Mouse (Mus musculus) CD4-positive helper T cell, adult 2 months (primary cell): ENCODE data around the gene Tigd3.
"Not testable (repeated sequence)": the region's sequence is repeated elsewhere in the genome, so short reads cannot be mapped to it uniquely, and the experiment has no call there.

Source experiments
- DNase-seq: peaks from one replicate; pipeline ENCODE4 v3.0.0-alpha.2; 2012; ENCODE audit warnings: low read depth, missing footprints, low spot score

The Tigd3 gene

DNA sequence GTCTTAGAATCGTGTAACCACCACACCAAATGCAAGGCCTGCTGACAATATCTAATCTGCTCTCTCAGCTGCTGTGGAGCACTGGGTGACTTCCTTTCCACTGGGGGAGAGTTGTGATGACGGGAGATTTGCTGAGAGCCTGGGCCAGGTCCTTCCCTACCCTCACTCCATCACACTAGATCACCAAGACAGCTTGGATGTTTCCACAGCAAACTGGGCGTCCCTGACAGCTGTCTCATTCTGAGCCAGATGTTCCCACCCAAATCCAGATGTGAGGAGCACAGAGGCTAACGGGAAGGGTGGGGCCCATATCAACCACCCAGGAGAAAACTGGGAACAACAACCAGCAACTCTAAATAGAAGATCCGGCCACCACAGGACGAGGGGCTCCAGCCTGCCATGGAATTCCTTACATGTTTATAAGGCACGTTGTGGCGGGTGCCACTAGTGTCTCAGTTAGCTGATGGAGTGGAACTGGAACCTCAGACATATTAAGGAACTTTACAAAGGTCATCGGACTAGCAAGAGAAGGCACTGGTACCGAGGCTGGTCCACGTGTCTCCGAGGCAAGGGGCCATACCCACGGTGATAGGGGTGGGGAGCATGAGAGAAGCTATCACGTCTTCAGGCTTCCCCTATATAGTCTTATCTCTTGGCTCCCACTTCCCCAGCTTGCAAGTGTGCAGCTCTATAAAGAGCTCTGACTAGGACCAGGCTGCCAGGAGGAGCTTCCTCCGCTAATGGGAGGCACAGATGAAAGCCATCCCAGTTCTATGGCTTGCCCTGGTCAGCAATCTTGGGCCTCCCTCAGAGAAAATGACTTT, 28.4 kb upstream of the Tigd3 start:
- no peak for DNase-seq

DNA sequence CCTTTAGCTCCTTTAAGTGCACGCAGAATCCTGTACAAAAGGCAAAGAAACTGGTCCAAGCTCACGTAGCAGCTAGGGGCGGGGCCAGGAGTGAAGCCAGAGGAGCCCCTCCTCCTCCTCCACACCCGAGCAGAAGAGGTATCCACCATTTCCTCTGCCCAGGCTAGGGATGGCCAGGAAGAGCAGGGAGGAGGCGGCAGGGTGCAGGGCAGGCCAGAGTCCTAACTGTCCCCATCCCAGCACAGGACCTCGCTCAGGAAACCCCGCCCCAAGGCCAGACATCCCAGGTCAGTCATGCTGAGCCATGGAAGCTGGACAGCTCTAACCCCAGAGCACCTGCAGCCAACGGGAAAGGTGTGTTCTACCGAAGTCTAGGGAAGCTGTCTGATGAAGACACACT, 27.8 kb upstream of the Tigd3 start:
- no peak for DNase-seq

DNA sequence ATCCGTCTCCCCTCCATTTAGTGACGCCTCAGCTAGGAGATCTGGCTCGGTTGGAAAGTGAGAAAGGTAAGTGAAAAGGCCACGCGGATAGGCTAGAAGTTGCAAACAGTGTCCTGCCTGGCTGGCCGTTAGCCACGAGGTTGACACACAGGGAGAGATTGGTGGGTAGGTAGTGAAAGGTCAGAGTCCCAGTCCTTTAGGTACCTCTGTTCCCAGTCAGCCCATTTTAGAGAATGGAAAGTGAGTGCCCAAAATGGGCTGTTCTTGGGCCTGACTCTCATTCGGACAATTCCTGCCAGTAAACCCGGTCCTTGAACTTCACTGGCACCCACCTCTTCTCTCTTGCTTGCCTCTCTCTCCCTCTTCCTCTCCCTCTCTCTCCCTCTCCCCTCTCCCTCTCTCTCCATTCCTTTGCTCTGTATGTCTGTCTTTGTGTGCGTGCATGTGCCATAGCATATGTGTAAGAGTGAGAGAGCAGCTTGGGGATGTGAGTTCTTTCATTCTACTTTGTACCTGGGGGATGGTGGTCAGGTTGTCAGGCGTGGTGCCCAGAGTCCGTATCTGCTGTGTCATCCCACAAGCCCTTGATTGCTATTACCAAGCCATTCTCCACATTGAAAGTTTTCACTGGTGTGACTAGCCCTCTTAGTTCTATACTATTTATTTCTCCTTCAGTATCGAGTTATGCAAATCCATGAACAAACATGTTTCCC, 19.2 kb upstream of the Tigd3 start, which contains the start of gene Dpf2:
Gene Dpf2, minus strand, starts transcription at position 4 of the 713 bp plus-strand sequence.
- no peak for DNase-seq

DNA sequence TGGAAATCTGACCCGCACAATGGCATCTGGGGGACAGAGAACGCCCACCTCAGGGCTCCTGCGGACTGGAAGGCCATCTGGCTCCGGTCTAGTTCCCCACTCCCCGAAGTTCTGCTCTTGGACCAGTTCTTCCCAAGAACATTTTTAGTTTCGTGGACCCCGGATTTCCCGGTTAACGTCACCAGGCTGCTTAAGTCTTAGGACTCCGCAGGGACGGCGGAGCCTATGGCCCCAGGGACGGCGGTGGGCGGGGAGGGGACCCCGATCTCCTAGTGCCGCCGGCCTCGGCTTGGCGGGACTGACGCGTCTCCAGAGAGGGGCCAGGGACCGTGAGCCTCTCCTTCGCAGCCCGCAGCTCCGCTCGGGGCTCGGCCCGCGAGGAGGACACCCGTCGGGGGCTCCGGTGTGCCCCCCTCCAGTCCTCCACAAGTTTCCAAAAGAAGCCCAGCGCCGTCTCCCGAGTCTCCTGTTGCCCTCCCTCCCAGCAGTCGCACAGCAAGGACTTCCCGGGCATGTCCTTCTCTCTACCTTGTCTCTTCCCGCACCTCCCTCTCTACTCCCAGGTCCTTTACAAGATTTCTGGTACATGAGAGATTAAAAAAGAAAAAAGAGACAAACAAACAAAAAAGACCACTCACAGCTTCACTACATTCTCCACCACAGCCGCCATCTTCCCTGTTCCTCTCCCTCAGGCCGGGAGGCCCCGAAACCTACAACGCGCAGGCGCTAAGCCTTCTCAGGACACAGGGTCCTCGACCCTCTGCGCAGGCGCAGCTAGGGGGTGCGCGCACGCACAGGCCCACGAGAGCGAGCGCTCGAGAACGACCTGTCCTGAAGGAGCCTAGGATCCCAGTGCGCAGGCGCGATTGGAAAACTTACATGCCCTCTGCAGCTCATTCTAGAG, 18.4 kb upstream of the Tigd3 start:
- peak; percentile 99 for DNase-seq

DNA sequence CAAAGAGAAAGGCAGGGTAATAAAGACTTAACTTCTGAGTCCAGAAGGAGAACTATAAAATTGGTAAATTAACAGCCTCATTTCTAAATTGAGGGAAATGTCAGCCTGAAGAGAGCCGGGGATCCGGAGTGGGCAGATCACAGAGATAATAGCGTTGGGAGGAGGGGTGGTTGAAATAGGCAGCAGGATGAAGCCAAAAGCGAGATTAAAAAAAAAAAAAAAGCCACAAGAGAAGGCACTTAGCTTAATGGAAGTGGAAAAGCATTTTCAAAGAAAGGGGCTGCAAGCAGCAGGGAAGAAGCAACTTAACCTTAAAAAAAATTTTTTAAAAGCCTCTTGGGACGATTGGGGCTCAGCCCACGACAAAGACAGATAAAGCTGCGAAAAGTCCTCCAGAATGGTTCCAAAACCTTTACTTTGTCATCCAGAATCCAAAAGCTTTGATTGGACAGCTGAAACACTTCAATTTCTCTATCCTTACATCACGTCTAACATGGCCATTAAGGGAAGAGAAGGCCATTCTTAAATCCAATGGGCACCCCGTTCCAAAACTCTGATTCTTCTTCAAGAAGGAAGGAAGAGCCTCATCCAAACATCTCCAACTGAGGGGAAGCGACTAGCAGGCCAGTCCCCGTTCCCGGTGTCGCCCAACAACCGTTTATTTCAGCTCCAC, 17.6 kb upstream of the Tigd3 start:
- DNase-seq = peak; percentile 49

DNA sequence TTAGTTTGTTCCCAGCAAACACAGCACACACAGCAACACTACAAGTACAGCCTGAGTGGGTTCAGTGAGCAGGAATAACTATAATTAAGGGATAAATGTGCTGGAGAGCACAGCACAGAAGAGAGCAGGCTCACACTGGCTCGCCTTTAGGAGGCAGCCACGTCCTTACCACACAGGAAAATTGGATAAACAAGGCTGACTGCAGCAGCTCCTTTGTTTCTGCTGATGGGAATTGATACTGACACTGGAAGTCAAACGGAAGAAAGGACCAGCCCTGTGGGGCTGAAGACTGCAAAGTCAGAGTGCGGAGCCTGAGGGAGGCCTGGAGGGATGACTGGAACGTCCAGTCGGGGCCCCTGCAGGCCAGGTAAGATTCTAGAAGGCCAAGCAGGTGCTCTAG, 16.3 kb upstream of the Tigd3 start:
- DNase-seq = no peak

DNA sequence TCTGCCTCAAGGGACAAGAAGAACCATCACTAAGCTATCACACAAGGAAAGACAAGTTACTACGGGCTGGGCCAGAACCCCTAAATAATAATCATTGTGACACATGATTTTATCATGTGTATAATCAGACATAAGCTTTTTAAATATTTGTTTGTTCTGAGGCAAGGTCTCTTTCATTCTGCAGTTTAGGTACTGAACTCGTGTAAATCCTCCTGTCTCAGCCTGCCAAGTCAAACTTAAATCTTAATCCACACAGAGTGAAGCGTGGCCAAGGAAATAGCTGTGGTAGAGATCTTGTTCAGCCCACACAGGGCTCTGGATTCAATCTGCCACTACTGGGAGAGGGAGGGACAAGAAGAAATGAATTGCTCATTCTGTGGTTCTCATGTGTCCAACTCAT, 13.3 kb upstream of the Tigd3 start:
- DNase-seq = no peak

DNA sequence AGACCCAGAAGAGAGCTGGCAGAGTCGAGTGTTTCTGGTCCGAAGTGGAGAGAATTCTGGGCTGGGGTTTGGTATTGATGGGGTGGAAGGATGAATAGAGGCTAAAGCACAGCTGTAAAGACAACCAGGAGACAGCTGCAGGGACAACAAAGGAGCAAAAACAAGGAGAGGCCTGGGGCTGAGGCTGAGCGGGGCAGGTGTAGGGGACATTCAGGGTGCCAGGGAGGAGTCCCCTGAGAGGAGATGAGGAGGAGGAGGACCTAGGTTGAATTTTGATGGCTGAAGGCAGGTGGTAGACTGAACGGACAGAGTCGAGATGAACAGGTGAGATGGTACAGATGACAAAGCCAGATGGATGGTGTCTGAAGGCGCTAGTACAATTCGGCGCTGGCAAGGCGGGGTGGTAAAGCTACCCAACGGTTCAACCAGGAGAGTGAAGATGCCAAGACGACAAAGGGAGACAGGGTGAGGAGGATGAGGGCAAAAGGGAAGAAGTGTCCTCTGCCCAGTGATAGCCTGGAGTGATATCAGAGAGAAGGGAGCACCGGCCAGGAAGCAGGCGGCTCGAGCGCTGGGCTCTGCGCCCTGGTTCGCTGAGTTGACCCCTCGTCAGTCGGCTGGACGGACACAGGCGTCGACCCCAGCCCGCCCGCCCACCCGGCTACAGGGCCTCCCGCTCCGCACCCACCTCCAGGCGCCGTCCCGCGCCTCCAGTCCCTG, 507 bp downstream of the Tigd3 start:
- no peak for DNase-seq

DNA sequence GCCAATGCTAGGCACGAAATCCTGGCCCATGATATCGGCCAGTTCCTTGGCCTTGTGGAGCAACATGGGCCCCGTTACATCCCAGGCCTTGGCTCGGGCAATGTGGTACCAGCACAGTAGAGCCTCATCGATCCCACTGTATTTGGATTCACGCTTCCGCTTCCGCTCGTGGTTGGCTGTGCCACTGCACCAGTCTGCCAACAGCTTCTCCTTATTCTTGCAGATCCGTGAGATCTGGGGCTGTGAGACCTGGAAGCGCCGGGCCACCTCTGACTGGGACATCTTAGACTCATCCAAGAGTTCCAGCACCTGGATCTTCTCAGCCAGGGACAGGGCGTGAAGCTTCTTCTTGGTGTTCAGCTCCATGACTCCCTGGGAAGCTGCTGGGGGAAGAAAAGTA, 1.2 kb downstream of the Tigd3 start:
- DNase-seq = no peak

DNA sequence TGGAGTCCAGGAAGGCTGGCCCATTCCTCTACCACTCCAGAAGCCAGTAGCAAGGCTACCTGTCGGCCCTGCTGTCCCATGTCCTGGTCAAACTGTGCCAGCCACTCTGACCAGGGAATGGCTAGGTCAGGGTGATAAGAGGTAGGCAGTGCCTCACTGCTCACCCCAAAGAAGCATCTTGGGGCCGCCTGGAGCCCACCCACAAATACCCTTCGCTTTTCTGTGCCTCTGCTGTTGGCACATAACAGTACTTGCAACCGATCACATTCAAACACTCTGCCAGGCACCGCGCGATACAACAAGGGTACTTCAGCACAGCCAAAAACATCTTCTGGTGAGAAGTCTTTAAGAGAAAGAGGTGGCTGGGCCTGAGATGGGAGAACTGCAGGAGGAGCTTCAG, 1.7 kb downstream of the Tigd3 start:
- DNase-seq = no peak

DNA sequence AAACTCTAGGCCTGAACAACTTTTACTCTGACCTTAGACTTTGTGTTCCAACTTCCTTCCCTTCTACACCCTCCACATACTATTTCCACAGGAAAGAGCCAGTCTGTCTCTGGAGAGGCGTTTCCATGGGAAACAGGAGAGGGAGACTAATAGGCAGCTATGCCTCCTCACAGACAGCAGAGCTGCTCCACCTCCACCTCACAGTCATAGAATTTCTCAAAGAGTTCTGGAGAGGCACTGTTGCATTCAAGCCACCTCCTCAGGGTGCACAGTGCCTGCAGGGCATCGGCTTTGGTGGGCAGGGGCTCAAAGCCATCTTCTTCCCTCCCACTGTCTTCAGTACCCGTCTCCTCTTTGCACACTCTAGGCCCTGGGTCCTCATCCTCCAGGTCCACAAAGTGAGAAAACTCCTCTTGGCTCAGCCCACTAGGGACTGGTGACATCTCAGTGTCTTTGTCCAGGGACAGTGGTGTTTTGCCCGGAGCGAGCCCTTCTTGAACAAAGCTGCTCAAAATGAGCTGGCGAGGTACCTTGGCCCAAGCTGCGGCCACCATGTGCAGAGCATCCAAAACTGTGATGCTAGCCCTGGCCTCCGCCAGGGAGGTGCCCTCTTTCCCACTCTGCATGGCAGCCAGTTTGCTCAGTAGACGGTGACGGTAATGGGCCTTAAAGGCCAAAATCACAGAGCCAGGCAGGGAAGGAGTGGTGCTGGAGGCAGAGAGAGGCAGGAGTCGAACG, 2.3 kb downstream of the Tigd3 start:
- no peak for DNase-seq

DNA sequence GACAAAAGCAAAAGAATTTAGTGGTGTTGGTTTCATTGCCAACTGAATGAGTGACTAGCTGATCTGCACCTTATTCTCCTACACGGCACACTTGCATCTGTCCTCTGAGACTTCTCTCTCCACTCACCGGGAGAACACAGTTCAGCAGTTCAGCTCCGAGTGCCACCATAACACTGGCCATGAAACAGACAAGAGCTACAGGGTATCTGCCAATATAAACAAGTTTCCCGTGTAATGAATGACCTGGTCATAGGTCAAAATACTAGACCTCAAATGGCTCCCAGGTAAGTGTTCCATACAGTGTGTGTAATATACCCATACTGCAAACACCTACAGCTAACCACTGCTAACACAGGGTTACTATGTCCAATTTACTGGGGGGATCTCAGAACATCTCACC, 4.7 kb downstream of the Tigd3 start:
- DNase-seq = no peak

DNA sequence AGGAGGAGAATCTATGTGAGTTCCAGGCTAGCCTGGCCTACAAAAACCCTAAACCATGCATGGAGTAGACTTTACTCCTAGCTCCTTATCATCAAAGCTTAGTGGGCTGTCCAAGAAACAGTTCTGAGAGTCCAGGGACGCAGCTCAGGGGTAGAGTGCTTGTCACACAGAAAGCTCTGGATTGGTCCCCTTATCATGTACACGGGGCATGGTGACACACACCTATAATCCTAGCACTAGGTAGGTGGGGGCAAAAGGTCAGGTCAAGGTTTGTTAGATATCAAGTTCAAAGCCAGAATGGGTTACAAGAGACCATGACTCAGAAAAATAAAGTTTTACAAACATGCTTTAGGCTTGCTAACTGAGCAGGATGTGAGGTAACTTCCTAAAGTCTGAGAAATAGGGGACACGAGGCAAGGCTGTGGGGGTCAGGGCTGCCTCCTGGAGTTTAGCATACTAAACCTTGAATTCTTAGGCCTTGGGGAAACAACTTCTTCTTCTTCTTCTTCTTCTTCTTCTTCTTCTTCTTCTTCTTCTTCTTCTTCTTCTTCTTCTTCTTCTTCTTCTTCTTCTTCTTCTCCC, 6.6 kb downstream of the Tigd3 start:
- DNase-seq = no peak

DNA sequence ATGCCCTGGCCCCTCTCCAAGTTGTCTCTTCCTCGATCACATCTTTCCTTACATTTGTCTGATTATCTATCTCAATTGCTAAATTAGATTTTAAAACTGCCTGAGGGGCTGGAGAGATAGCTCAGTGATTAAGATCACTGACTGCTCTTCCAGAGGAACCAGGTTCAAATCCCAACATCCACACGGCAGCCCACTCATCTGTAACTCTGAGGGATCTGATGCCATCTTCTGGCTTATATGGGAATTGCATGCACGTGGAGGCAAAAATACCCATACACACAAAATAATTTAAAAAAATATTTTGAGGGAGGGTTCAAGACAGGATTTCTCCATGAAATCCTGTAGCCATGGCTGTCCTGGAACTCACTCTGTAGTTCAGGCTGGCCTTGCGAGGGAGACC, 8.1 kb downstream of the Tigd3 start:
- no peak for DNase-seq

DNA sequence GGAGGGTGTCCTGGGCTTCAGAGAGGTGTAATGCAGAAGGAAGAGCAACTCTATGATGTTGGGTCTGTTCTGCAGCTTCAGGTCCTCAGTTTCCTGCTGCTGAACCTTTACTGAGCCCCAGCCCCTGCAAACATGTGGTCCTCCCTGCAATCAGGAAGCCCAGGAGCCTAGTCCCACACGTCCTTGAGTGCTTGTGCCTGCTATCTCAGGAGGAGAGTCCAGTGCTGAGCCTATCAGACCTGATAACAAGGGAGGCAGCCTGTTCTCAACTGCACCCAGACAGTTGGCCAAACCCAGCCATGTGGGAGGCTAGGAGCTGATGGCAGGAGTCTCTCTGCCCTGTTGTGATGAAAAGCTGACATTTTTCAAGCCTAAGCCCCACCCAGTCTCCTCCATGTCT, 10.0 kb downstream of the Tigd3 start:
- no peak for DNase-seq

DNA sequence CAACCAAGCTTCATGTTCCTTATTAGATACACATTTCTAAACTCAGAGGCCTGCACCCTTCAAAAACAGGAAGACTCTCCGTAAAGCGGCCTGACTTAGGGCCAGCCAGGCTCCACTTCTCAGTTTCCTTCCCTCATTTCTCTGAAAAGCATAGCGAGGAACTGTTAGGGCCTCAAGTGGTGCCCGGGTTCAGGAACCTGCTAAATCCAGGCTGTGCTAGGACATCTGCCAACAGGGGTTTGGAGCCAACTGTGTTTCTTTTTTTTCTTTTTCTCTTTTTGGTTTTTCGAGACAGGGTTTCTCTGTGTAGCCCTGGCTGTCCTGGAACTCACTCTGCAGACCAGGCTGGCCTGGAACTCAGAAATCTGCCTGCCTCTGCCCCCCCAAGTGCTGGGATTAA, 11.9 kb downstream of the Tigd3 start:
- not testable (repeated sequence) for DNase-seq

DNA sequence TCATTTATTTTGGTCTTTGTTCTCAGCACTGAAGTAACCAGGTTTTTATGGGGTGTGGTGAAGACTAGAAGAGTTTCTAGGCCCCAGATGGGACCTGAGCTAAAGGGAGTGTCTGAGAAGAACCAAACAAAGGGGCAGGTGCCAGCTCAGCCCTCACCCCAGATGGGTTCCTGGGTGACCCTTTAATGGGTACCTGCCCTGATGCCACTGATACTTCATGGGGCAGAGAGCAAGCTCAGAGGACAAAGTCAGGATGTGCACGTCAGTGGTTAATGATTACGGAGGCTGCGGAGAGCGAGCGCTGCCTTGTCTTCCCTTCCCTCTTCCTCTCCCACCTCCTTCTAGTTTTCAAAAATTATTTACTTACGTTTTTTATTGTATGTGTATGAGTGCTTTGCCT, 12.8 kb downstream of the Tigd3 start:
- DNase-seq = no peak

DNA sequence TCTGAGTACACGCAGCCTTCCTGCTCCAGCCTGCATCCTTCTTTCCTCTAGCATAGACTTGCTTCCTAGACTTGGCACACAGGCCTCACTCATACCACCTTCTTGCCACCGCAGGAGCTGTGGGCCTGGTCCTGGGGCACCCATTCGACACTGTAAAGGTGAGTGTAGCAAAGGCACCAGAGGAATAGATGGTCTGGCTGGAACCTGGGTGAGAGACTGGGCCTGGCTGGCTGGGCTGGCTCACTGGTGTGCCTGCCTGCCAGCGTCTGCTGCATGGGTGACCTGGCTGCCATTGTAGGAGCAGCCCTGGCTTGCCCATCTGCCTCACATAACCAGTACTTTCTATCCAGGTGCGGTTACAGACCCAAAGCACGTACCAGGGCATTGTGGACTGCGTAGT, 14.2 kb downstream of the Tigd3 start:
- DNase-seq = no peak

DNA sequence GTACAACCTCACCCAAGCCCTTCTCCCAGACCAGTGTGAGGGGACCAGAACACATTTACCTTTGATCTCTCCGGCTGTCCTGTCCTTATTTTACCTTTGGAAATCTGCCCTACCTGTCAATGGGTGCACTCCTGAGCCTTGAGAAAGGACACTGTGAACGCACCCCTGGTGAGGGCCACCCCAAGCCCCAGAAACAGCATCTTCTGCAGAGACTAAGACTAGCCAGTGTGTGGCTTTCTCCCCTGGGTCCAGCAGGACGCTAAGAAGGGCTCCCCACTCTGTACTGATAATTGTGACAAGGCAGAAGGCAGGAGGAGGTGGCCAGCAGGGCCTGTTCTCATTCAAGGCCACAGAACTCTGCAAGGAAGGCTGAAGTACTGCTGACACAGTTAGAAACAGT, 15.0 kb downstream of the Tigd3 start:
- no peak for DNase-seq

DNA sequence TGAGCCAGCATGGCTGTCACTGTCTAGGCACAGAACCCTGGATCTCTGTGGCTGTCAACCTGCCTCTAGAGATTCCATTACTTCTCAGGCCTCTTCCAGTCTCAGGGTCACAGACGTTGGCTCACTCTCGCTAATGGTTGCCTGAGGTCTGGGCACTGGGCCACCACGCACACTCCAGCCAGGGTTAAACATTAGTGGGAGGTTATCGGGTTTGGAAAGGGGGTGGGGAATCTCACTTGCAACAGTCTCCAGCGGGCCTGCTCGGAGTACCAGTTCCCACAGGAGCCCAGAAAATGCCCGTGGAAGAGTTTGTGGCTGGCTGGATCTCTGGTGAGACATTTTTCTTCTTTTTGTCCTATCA, 15.6 kb downstream of the Tigd3 start:
- no peak for DNase-seq
